Mouse (Mus musculus) midbrain, embryonic 11.5 days (tissue): ENCODE results near the gene Prdm4. TPM values are rescaled to one million over a fixed set of nuclear protein-coding genes. Genes with fewer than 3 reads are reported as not detected.

Experiments used
- ATAC-seq: fragments of 200-750 bp; cut with Nextera tagmentation; 2 replicates; pipeline ENCODE4 v1.8.0; 2017; ENCODE audit warnings: moderate TSS enrichment, moderate library complexity; ENCODE audit not compliant: low FRiP score
- DNase-seq: peaks from one replicate; pipeline ENCODE4 v3.0.0; 2015; ENCODE audit warnings: low spot score; ENCODE audit errors: missing footprints
- H3K27ac ChIP-seq: fragments of 300-500 bp; sonication (generic); 2 replicates; pipeline ENCODE4 v1.5.1; 2014; ENCODE audit warnings: low read depth, low read length
- H3K27me3 ChIP-seq: fragments of 300-500 bp; sonication (generic); 2 replicates; pipeline ENCODE4 v1.6.1; 2014; ENCODE audit warnings: mild to moderate bottlenecking, low read length, moderate library complexity, mixed read lengths; ENCODE audit not compliant: control insufficient read depth, insufficient read depth
- H3K36me3 ChIP-seq: fragments of 300-500 bp; sonication (generic); 2 replicates; pipeline ENCODE4 v1.6.1; 2014; ENCODE audit warnings: mild to moderate bottlenecking, low read length, moderate library complexity, mixed read lengths; ENCODE audit not compliant: control insufficient read depth, insufficient read depth
- H3K4me1 ChIP-seq: fragments of 300-500 bp; sonication (generic); 2 replicates; pipeline ENCODE4 v1.6.1; 2014; ENCODE audit warnings: low read length; ENCODE audit not compliant: control insufficient read depth, insufficient read depth
- H3K4me2 ChIP-seq: fragments of 300-500 bp; sonication (generic); 2 replicates; pipeline ENCODE4 v1.6.1; 2014; ENCODE audit warnings: mild to moderate bottlenecking, moderate library complexity
- H3K4me3 ChIP-seq: fragments of 300-500 bp; sonication (generic); 2 replicates; pipeline ENCODE4 v1.5.1; 2014; ENCODE audit warnings: low read depth, low read length
- H3K9ac ChIP-seq: fragments of 300-500 bp; sonication (generic); 2 replicates; pipeline ENCODE4 v1.6.1; 2014; ENCODE audit warnings: low read length
- H3K9me3 ChIP-seq: fragments of 300-500 bp; sonication (generic); 2 replicates; pipeline ENCODE4 v1.6.1; 2016; ENCODE audit warnings: low read length; ENCODE audit not compliant: control insufficient read depth
- WGBS: fragments of 180-500 bp; shearing (Covaris S2); extraction: QIAGEN DNeasy Blood & Tissue Kit; methylation state at CpG from one replicate; pipeline ENCODE4 v1.1.7; 2014; 5-methylcytosine and 5-hydroxymethylcytosine counted together
- polyA plus RNA-seq: library from polyadenylated mRNA; unstranded; fragments of >200 nt; fragmentation: Nextera tagmentation; extraction: Ambion mirVana; gene quantifications from 2 replicates; pipeline ENCODE4 v1.2.1, GENCODE M21; 2014

Prdm4 gene
- 35.3 and 35.6 TPM in 2 replicates for polyA plus RNA-seq

GRCm38 (mm10) chr10:85916498-85917309 lies at the start of gene Prdm4:
TSS of gene Prdm4 (minus strand) at chr10:85917142.
- DNase-seq (peak; percentile 100), ATAC-seq (peak; percentile 99)
- whole genome bisulfite sequencing, result under 1% methylated on average over 72 of the region's 90 CpGs
- Histone ChIP-seq H3K9me3 (no peaks in the 10 kb centered on the region), H3K36me3 (peaks cover 5% of the 10 kb centered on the region; the same call in 1 of the 2 replicates), H3K4me1 (peaks cover 8% of the 10 kb centered on the region), H3K4me3 (peak within 1 kb of the TSS; percentile 96), H3K27me3 (no peaks in the 10 kb centered on the region), H3K27ac (peak within 1 kb of the TSS; percentile 61), H3K9ac (peak within 1 kb of the TSS; percentile 89), H3K4me2 (peak within 1 kb of the TSS; percentile 75)

GRCm38 (mm10) chr10:85966476-85966875 lies 49.5 kb upstream of the Prdm4 start:
- WGBS, result 57% methylated on average over 2 of the region's 2 CpGs
- Histone ChIP-seq H3K27ac (no peak overlapping the region), H3K9me3 (no peaks in the 10 kb centered on the region), H3K4me3 (no peak overlapping the region), H3K36me3 (no peaks in the 10 kb centered on the region), H3K27me3 (no peaks in the 10 kb centered on the region), H3K9ac (no peak overlapping the region), H3K4me1 (no peaks in the 10 kb centered on the region), H3K4me2 (no peak overlapping the region)
- DNase-seq (no peak), ATAC-seq (no peak)

DNA sequence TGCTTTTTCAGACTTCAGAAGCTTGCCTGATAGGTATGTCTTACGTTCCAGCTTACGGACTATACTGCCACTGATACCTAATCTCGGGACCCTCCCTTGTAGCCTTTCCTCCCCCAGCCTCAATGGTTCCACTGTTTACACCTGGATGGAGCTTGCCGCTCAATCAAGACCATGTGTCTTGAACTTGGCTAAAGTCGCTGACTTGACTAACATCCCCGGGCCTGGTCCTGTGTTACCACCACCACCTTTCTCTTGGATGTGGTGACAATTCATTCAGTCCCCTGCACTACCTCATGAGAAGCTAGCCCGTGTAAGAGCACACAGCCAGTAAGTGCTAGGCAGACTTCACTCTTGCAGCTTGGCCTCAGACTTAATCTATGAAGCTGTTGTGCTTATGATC lies 47.4 kb upstream of the Prdm4 start:
- ATAC-seq (no peak), DNase-seq (no peak)
- H3K4me2 ChIP-seq, result no peak overlapping the region
- no peaks in the 10 kb centered on the region for H3K4me1 ChIP-seq
- no peak overlapping the region for H3K27ac ChIP-seq
- no peaks in the 10 kb centered on the region for H3K27me3 ChIP-seq
- no peaks in the 10 kb centered on the region for H3K9me3 ChIP-seq
- 91% methylated on average over 7 of the region's 7 CpGs for WGBS
- no peaks in the 10 kb centered on the region for H3K36me3 ChIP-seq
- H3K4me3 ChIP-seq, result no peak overlapping the region
- no peak overlapping the region for H3K9ac ChIP-seq

- Histone ChIP-seq H3K9me3 (no peaks in the 10 kb centered on the region), H3K27ac (no peak overlapping the region)
Measured at GRCm38 (mm10) chr10:85962897-85963296, 46.0 kb upstream of the Prdm4 start.

GRCm38 (mm10) chr10:85957464-85957950 lies 40.6 kb upstream of the Prdm4 start, which contains the start of gene Rtcb:
TSS of gene Rtcb (minus strand) at chr10:85957823.
- DNase-seq, result peak; percentile 100
- ATAC-seq, result peak; percentile 95
- under 1% methylated on average over 38 of the region's 38 CpGs for WGBS
- Histone ChIP-seq H3K27me3 (no peaks in the 10 kb centered on the region), H3K27ac (peak within 1 kb of the TSS; percentile 51; the same call in 1 of the 2 replicates), H3K9ac (peak within 1 kb of the TSS; percentile 95), H3K4me1 (peaks cover 6% of the 10 kb centered on the region), H3K36me3 (peaks cover 4% of the 10 kb centered on the region), H3K9me3 (no peaks in the 10 kb centered on the region), H3K4me3 (peak within 1 kb of the TSS; percentile 97), H3K4me2 (peak within 1 kb of the TSS; percentile 92)

More at GRCm38 (mm10) chr10:85962897-85963296, 46.0 kb upstream of the Prdm4 start:
- 74% methylated on average over 9 of the region's 9 CpGs for WGBS
- ATAC-seq, result no peak
- no peaks in the 10 kb centered on the region for H3K27me3 ChIP-seq
- no peak overlapping the region for H3K9ac ChIP-seq
- peak; percentile 70 for DNase-seq
- H3K4me3 ChIP-seq, result no peak overlapping the region
- no peaks in the 10 kb centered on the region for H3K36me3 ChIP-seq
- no peak overlapping the region for H3K4me2 ChIP-seq
- no peaks in the 10 kb centered on the region for H3K4me1 ChIP-seq

DNA sequence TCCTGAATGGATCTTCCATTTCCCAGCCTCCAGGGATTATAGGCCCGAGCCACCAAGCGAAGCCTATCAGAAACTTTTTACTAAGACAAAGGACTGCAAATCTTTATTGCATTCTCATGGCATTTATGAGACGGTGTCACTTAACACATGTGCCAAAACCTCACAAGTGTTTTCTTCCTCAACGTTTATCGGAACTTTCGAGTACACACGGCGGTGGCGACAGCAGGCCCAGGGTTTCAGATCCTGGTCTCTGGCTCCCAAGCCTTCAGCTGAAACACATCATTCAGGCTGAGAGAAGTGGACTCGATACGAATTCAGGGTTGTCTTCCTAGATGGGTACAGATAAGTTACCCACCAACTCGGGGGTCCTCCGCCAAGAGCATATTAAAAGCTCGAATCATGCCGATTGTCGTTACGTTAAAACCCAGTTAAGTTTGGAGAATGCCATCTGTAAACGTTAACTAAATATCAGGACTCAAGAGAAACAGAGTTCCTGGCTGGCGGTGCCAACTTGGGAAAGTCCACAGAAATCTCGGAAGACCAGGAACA lies 40.0 kb upstream of the Prdm4 start:
- Histone ChIP-seq H3K4me2 (peak overlapping the region; percentile 92), H3K27me3 (no peaks in the 10 kb centered on the region), H3K4me3 (peak overlapping the region; percentile 97), H3K4me1 (peaks cover 6% of the 10 kb centered on the region), H3K36me3 (peaks cover 4% of the 10 kb centered on the region), H3K9me3 (no peaks in the 10 kb centered on the region), H3K27ac (no peak overlapping the region), H3K9ac (peak overlapping the region; percentile 95)
- ATAC-seq (no peak), DNase-seq (peak; percentile 90)
- 7% methylated on average over 20 of the region's 20 CpGs for WGBS

DNA sequence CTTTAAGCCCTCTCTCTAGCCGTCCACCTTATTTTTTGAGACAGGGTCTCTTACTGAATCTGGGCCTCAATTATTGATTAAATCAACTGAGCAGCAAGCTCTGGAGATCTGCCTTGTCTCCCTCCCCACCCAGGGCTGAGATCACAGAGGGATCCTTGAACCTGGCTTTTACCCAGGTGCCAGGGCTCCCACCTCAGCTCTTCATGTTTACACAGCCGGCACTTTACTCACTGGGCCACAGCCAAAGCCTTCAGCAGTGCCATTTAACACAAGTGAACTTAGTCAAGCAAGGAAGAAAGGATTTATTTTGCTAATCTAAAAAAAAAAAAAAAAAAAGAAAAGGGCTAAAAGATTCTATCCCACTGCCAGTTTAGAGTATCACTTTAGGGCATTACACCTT lies 37.5 kb upstream of the Prdm4 start:
- H3K9me3 ChIP-seq, result no peaks in the 10 kb centered on the region
- H3K27me3 ChIP-seq, result no peaks in the 10 kb centered on the region
- no peak overlapping the region for H3K9ac ChIP-seq
- 80% methylated on average over 2 of the region's 2 CpGs for WGBS
- no peak overlapping the region for H3K27ac ChIP-seq
- DNase-seq (no peak), ATAC-seq (no peak)
- H3K36me3 ChIP-seq, result peaks cover 13% of the 10 kb centered on the region
- no peak overlapping the region for H3K4me3 ChIP-seq
- peaks cover 6% of the 10 kb centered on the region for H3K4me1 ChIP-seq
- no peak overlapping the region for H3K4me2 ChIP-seq

DNA sequence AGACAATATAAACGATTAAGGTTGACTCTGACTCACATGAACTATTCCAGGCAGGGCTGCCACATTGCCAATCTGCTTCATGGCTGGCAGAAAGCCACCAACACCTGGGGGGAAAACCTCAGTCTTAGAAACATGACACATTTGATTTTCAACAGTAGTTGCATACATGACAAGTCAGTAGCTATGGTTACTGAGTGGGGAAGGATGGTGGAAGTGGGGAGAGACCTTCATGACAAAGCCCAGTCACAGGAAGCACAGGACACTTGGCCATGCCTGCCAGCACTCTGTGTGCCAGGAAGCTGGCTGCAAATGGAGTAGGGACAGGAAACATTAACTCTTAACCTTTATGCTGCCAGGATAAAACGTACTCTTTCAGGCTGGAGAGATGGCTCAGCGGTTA lies 36.5 kb upstream of the Prdm4 start:
- peaks cover 13% of the 10 kb centered on the region for H3K36me3 ChIP-seq
- H3K27me3 ChIP-seq, result no peaks in the 10 kb centered on the region
- no peak overlapping the region for H3K9ac ChIP-seq
- no peak overlapping the region for H3K4me3 ChIP-seq
- H3K9me3 ChIP-seq, result no peaks in the 10 kb centered on the region
- H3K4me2 ChIP-seq, result no peak overlapping the region
- WGBS, result 92% methylated on average over 3 of the region's 3 CpGs
- DNase-seq, result peak; percentile 69
- peaks cover 6% of the 10 kb centered on the region for H3K4me1 ChIP-seq
- H3K27ac ChIP-seq, result no peak overlapping the region
- ATAC-seq, result no peak
